Mouse (Mus musculus): ENCODE results near the gene Prr19.
"Not testable (repeated sequence)": the region's sequence is repeated elsewhere in the genome, so short reads cannot be mapped to it uniquely, and the experiment has no call there.

Prr19 gene

DNA sequence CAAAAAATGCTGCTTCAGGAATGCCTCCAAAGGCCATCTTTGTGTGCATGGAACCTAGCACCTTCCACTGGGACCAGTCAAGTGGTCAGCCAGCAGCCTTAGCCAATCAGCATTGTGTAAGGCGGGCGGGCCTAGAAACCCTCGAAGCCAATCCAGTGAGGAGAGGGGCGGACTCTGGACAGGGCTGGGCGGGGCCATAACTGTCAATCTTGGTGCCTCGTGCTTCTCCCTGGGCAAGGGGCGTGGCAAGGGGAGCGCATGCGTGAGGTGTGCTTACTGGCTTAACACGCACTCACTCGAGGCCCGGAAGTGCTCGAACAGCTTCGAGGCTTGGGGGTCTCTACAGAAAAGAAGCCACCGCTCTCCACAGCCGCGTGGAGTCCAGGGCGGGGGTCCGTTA lies at the start of gene Prr19:
TSS of gene Prr19 (plus strand) at position 349 of the 400 bp plus-strand sequence.
- peak; percentile 54 for DNase-seq (ENCODE audit: low read depth, low spot score)

GRCm38 (mm10) chr7:25251822-25252221 lies 49.4 kb upstream of the Prr19 start:
- DNase-seq (ENCODE audit: low read depth, low spot score), result no peak

DNA sequence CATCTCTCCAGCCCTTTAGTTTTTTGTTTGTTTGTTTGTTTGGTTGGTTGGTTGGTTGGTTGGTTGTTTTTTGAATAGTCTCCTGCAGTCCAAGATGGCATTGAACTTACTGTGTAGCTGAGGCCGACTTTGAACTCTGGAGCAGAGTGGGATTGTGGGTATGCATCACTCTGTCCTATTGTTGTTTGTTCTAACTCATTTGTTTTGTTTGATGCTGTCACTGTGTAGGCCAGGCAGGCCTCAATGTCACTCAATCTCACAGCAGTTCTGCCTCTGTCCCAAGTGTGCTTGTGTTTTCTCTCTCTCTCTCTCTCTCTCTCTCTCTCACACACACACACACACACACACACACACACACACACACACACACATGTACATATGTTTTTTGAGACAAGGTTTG lies 39.3 kb upstream of the Prr19 start:
- no peak for DNase-seq (ENCODE audit: low read depth, low spot score)

GRCm38 (mm10) chr7:25263968-25264870 lies 37.0 kb upstream of the Prr19 start:
- no peak for DNase-seq (ENCODE audit: low read depth, low spot score)

GRCm38 (mm10) chr7:25265743-25266142 lies 35.5 kb upstream of the Prr19 start:
- DNase-seq (ENCODE audit: low read depth, low spot score), result not testable (repeated sequence)

- DNase-seq (ENCODE audit: low read depth, low spot score), result no peak
These were observed 34.8 kb upstream of the Prr19 start for GRCm38 (mm10) chr7:25266180-25266962.

DNA sequence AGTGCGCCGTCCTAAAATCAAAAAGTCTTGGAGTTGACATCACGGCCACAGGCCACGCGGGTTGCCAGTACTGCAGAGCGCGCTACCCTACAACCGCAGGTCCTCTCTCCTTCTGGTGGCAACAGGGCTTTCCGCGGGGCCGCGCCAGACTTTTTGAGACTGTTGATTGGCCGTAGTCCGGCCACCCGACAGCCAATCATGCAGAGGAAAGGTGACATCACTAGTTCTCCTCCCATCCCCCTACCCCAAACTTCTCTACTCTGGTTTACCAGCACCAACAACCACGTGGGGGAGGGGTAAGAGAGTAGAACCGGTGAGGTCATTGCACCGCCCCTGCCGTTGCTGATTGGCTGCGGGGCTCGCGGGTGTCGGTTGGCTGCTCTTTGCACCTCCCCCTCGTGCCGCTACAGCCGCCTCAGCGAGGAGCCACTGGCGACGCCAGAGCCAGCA lies 33.9 kb upstream of the Prr19 start, which contains the start of gene Cic:
TSS of gene Cic (plus strand) at position 404 of the 450 bp plus-strand sequence.
- DNase-seq (ENCODE audit: low read depth, low spot score), result peak; percentile 99

DNA sequence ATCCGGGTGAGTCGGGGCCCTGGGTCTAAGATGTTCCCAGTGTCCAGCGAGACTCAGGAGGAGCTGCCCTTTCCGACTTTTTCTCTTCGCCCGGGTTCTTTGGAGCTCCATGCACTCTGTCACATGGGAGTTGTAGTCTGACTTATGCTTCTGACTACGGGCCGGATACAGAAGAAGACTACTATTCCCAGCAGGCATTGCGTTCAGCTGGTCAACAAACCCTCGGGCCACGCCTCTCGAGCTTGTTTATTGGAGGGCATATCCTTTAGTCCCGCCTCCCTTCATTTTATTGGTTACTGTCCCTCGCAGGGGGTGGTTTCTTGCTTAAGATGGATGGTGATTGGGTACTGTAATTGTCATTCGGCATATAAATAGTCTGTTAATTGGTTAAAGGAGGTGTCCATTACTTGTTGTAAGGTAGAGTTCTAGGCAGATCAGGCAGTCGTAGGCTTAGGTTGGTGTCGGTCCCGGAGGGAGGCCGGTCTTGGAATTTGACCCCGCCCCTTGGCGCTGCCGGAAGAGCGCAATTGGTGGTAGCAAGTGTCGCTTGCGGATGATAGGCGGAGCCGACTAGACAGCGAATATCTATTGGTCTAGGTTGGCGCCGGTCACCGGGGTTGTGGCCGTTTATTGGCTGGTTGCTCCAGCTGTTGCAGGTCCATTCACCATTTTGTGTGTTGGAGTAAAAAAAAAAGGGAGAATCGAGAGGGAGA lies 33.3 kb upstream of the Prr19 start:
- DNase-seq (ENCODE audit: low read depth, low spot score), result peak; percentile 100

- DNase-seq (ENCODE audit: low read depth, low spot score), result no peak
These were observed 32.6 kb upstream of the Prr19 start for GRCm38 (mm10) chr7:25268588-25268987.

- DNase-seq (ENCODE audit: low read depth, low spot score), result no peak
These were observed 32.2 kb upstream of the Prr19 start for GRCm38 (mm10) chr7:25269029-25269428.

DNA sequence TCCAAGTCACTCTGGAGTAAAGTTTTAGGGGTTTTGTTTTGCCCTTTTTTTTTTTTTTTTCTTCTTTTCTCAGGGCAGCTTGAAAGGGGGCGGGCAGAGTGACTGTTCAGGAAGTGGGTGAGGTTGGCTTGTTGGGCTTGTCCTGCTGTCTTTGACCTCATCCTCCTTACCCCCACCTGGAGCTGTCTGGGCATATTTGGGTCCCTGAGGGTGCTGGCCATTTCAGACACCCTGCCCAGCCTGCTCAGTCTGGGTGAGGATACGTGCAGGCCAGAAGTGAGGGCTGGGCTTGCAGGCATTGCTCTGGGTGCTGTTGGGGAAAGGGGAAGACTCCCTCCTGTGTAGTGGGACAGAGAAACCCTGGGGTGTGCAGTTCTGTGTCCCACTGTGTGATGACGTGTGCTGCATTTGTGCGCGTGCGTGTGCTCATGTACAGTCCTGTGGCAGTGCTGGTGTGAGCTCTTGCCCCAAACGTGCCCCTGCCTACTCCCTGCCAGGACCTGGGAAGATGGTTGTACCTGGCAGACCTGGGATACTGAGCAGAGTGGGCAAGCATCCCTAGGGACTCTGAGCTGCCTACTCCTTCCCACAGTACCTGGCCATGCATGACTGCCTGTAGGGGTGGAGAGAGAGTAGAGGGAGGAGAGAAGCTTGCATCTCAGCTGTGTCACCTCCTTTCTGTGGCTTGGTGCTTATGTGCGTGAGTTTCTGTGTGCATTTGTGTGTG lies 31.5 kb upstream of the Prr19 start:
- DNase-seq (ENCODE audit: low read depth, low spot score), result no peak

DNA sequence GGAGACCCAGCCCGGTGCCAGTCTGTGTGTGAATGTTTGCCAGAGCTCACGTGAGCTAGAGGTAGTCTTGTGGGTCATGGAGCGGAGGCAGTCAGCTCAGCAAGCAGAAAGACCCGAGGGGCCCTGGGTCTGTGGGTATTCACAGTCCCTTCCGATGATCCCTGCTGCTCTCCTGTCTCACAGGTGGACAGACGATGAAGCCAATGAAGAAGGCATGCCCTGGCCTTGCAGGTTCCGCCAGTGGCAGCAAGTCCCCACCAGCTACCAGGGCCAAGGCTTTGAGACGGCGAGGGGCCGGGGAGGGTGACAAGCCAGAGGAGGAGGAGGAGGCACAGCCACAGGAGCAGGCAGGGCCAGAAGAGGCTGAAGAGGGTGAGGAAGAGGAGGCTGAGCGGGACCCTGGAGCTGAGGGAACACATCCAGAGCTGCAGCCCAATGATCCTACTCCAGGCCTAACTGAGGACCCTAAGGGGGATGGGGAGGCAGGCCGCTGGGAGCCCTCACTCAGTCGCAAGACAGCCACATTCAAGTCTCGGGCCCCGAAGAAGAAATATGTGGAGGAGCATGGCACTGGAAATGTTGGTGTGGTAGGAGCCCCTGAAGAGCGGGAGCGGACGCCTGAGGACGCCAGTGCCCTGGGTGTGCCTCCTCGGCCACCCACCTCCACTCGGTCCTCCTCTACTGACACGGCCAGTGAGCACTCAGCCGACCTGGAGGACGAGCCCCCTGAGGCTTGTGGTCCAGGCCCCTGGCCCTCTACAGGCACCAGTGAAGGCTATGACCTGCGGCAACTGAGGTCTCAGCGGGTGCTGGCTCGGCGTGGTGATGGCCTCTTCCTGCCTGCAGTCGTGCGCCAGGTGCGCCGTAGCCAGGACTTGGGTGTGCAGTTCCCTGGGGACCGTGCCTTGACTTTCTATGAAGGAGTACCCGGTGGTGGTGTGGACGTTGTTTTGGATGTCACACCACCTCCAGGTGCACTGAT lies 30.3 kb upstream of the Prr19 start:
- DNase-seq (ENCODE audit: low read depth, low spot score), result no peak

DNA sequence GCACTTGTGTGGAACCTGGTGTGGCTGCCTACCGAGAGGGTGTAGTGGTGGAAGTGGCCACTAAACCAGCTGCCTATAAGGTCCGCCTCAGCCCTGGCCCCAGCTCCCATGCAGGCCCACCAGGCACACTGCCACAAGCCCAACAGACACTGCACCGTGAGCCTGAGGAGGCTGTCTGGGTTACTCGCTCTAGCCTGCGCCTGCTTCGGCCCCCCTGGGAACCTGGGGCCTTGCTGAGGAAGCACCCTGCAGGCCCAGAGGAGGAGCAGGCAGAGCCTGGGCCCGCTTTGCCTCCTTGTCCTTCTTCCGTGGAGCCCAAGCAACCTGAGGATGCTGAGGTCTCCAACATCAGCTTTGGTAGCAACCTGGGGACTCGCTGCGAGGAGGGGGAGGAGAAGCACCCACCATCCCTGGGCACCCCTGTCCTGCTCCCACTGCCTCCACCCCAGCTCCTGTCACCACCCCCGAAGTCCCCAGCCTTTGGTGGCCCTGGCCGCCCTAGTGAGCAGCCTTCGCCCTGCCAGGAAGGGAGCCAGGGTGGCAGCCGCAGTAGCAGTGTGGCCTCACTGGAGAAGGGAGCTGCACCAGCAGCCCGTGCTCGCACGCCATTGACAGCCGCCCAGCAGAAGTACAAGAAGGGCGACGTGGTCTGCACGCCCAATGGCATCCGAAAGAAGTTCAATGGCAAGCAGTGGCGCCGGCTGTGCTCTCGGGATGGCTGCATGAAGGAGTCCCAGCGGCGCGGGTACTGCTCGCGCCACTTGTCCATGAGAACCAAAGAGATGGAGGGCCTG lies 29.4 kb upstream of the Prr19 start:
- no peak for DNase-seq (ENCODE audit: low read depth, low spot score)

- no peak for DNase-seq (ENCODE audit: low read depth, low spot score)
These were observed 28.6 kb upstream of the Prr19 start for GRCm38 (mm10) chr7:25272445-25273258.

- no peak for DNase-seq (ENCODE audit: low read depth, low spot score)
These were observed 27.7 kb upstream of the Prr19 start for GRCm38 (mm10) chr7:25273259-25274241.

DNA sequence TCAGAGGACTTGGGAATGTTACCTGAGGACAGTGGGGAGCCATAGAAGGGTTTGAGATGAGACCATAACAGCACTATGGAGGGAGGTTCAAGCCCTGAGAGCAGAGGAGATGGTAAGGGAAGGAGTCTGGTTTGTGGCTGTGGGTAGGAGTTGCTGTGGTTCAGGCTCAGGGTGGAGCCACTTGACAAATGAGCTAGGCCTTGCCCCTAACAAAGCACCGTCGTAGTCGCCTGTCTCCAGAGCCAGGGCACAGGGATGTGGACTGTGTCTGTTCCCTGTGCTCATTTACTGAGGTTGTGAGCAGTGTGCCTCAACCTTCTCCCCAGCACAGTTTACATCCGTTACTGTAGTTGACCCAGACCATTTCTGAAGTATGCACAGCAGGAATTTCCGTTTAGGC lies 26.6 kb upstream of the Prr19 start:
- DNase-seq (ENCODE audit: low read depth, low spot score), result no peak

DNA sequence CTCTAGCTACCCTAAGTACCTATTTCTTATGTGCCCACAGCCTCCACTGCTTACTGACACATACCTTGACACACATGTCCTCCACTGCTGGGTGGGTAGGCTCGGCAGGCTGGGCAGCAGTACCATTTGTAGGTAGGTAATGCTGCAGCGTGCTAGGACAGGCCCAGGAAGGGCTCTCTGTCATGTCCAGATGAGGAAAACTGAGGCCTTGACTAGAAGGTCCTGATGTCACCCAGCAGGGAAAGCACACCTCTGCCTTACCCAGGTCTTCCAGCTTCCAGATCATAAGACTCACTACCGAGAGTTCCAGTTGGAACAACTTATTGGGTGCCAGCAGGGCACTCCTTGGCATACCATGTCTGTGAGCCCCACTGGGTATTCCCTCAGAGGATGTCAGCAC lies 26.2 kb upstream of the Prr19 start:
- no peak for DNase-seq (ENCODE audit: low read depth, low spot score)

All from mesoderm, embryonic 11.5 days (tissue).